Mouse (Mus musculus) kidney, embryonic 16.5 days (tissue): Measurements from ENCODE around the gene Sgta. TPM values are rescaled to one million over a fixed set of nuclear protein-coding genes. Genes with fewer than 3 reads are reported as not detected.
"Not testable (repeated sequence)": the region's sequence is repeated elsewhere in the genome, so short reads cannot be mapped to it uniquely, and the experiment has no call there.

Source experiments
- ATAC-seq: fragments of 200-750 bp; cut with Nextera tagmentation; 2 replicates; pipeline ENCODE4 v1.8.0; 2017; ENCODE audit warnings: moderate TSS enrichment; ENCODE audit not compliant: low FRiP score, low TSS enrichment
- H3K27ac ChIP-seq: fragments of 300-500 bp; sonication (generic); 2 replicates; pipeline ENCODE4 v1.5.1; 2014; ENCODE audit warnings: low read length
- H3K27me3 ChIP-seq: fragments of 300-500 bp; sonication (generic); 2 replicates; pipeline ENCODE4 v1.6.1; 2014; ENCODE audit warnings: low read length, control low read depth, mixed read lengths; ENCODE audit not compliant: insufficient read depth
- H3K36me3 ChIP-seq: fragments of 300-500 bp; sonication (generic); 2 replicates; pipeline ENCODE4 v1.6.1; 2014; ENCODE audit warnings: low read length, control low read depth, mixed read lengths; ENCODE audit not compliant: insufficient read depth
- H3K4me1 ChIP-seq: fragments of 300-500 bp; sonication (generic); 2 replicates; pipeline ENCODE4 v1.6.1; 2014; ENCODE audit warnings: low read length, control low read depth, mixed read lengths; ENCODE audit not compliant: insufficient read depth
- H3K4me2 ChIP-seq: fragments of 300-500 bp; sonication (generic); replicated peaks from 2 replicates; pipeline ENCODE4 v1.6.1; 2014; ENCODE audit warnings: low read depth, low read length
- H3K4me3 ChIP-seq: fragments of 300-500 bp; sonication (generic); 2 replicates; pipeline ENCODE4 v1.5.1; 2014; ENCODE audit warnings: mild to moderate bottlenecking, low read length
- H3K9ac ChIP-seq: fragments of 300-500 bp; sonication (generic); replicated peaks from 2 replicates; pipeline ENCODE4 v1.6.1; 2014; ENCODE audit warnings: low read length
- H3K9me3 ChIP-seq: fragments of 300-500 bp; sonication (generic); 2 replicates; pipeline ENCODE4 v1.6.1; 2016; ENCODE audit warnings: low read length, control low read depth
- WGBS: fragments of 180-500 bp; shearing (Covaris S2); extraction: QIAGEN DNeasy Blood & Tissue Kit; methylation state at CpG from one replicate; pipeline ENCODE4 v1.1.7; 2014; 5-methylcytosine and 5-hydroxymethylcytosine counted together
- polyA plus RNA-seq: library from polyadenylated mRNA; unstranded; fragments of >200 nt; fragmentation: Nextera tagmentation; extraction: Ambion mirVana; gene quantifications from 2 replicates; pipeline ENCODE4 v1.2.1, GENCODE M21; 2015

The Sgta gene
- polyA plus RNA-seq, 1 experiment from 2014 or later, result 244 TPM

GRCm38 (mm10) chr10:81082168-81082960 is 22.4 kb upstream of the Sgta start:
- Histone ChIP-seq H3K36me3 (peaks cover 49% of the 10 kb centered on the region), H3K9ac (no peak overlapping the region), H3K9me3 (peaks cover 2% of the 10 kb centered on the region; the same call in 1 of the 2 replicates), H3K4me3 (no peak overlapping the region), H3K4me1 (no peaks in the 10 kb centered on the region), H3K27ac (no peak overlapping the region), H3K27me3 (no peaks in the 10 kb centered on the region), H3K4me2 (no peak overlapping the region)
- ATAC-seq, result peak; percentile 31; the same call in 1 of the 2 replicates
- 80% methylated on average over 7 of the region's 7 CpGs for WGBS

- Histone ChIP-seq H3K4me2 (no peak overlapping the region), H3K9me3 (no peaks in the 10 kb centered on the region), H3K27ac (no peak overlapping the region), H3K4me3 (no peak overlapping the region), H3K36me3 (peaks cover 57% of the 10 kb centered on the region), H3K4me1 (no peaks in the 10 kb centered on the region), H3K9ac (no peak overlapping the region), H3K27me3 (no peaks in the 10 kb centered on the region)
- ATAC-seq, result no peak
- 94% methylated on average over 31 of the region's 31 CpGs for WGBS
Observed at GRCm38 (mm10) chr10:81080008-81080655, 20.2 kb upstream of the Sgta start.

DNA sequence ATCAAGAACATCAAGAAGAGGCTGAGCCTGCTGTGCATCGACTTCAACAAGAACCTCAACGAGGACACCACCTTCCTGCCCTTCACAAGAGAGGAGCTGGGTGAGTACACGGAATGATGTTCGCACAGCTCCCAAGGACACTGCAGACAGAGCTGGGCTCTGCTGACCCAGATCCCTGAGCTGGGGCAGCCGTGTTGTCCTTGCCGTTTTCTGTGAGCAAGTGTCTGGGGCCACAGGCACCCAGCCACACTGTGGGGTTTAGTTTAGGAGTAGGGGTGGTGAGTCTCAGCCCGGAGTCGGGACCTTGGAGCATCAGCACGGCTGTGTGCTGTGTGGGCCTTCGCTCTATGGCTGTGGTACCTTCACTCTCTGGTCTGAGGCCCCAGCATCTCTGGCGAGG is 17.9 kb upstream of the Sgta start:
- ATAC-seq, result no peak
- Histone ChIP-seq H3K36me3 (peaks cover 71% of the 10 kb centered on the region), H3K4me1 (no peaks in the 10 kb centered on the region), H3K27ac (no peak overlapping the region), H3K4me2 (no peak overlapping the region), H3K9ac (no peak overlapping the region), H3K27me3 (no peaks in the 10 kb centered on the region), H3K4me3 (no peak overlapping the region), H3K9me3 (no peaks in the 10 kb centered on the region)
- WGBS, result 95% methylated on average over 11 of the region's 11 CpGs

- H3K27me3 ChIP-seq, result no peaks in the 10 kb centered on the region
- no peak overlapping the region for H3K9ac ChIP-seq
- no peak for ATAC-seq
- no peaks in the 10 kb centered on the region for H3K4me1 ChIP-seq
- no peak overlapping the region for H3K27ac ChIP-seq
- no peaks in the 10 kb centered on the region for H3K9me3 ChIP-seq
- H3K4me2 ChIP-seq, result no peak overlapping the region
- peaks cover 61% of the 10 kb centered on the region for H3K36me3 ChIP-seq
- WGBS, result 96% methylated on average over 1 of the region's 1 CpGs
- H3K4me3 ChIP-seq, result no peak overlapping the region
Observed at GRCm38 (mm10) chr10:81076356-81076755, 16.4 kb upstream of the Sgta start.

DNA sequence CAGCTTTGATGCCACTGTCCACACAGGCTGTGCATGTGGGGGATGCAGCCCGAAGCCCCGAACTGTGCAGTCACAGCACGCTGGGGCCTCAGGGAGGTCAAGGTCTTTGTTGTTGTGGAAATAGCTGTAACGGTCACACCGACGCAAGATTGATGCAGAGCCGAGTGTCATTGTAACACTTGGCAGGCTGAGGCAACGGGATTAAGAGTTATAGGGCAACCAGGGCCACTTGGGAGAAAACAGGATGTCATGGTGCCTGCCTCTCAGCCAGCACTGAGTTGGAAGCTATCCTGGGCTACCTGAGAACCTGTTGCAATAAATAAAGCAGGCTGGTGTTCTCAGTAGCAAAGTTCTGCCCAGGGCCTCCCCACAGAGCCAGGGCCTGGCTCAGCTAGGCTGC is 15.8 kb upstream of the Sgta start:
- Histone ChIP-seq H3K9me3 (no peaks in the 10 kb centered on the region), H3K27me3 (no peaks in the 10 kb centered on the region), H3K4me1 (peaks cover 6% of the 10 kb centered on the region), H3K4me2 (no peak overlapping the region), H3K36me3 (peaks cover 58% of the 10 kb centered on the region), H3K27ac (no peak overlapping the region), H3K4me3 (no peak overlapping the region), H3K9ac (no peak overlapping the region)
- 34% methylated on average over 8 of the region's 8 CpGs for WGBS
- no peak for ATAC-seq

DNA sequence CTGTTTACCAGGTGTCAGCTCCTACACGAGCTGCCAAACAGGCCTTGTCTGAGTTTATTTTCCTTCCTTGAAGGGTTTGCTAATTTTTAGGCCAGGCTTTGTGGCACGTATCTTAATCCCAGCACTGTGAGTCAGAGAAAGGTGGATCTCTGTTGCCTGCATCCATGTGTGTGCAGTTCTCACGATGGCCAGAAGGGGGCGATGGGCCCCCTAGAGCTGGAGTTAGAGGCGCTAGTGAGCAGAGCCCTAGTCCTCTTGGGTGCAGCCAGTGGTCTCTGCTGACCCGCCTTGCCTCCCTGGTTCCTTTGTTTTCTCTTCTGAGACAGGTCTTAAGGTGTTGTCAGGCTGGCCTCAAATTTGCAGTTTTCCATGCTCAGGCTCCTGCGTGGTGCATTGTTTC is 13.5 kb upstream of the Sgta start:
- Histone ChIP-seq H3K4me1 (peaks cover 17% of the 10 kb centered on the region), H3K36me3 (peaks cover 36% of the 10 kb centered on the region), H3K4me3 (no peak overlapping the region), H3K4me2 (no peak overlapping the region), H3K9me3 (no peaks in the 10 kb centered on the region), H3K27ac (no peak overlapping the region), H3K9ac (no peak overlapping the region), H3K27me3 (no peaks in the 10 kb centered on the region)
- no peak for ATAC-seq
- WGBS, result 63% methylated on average over 7 of the region's 7 CpGs

DNA sequence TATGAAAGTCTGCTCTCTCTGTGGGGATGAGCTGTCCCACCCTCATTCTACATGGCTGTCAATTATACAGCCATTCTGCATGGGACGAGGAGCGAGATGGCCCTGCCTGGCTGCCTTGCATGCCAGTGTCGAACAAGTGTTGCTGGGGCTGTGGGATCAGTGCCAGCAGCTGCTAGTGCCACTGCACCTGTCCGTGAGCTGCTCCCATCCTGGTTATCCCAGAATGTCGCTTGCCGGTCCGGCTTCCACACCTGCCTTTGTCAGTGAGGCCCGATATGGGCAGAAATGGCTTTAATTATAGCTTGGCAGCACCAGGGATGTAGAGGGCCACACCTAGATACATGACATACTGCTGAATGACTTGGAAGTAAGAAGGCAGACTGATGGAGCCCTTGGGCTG is 12.3 kb upstream of the Sgta start:
- H3K4me2 ChIP-seq, result no peak overlapping the region
- peaks cover 17% of the 10 kb centered on the region for H3K4me1 ChIP-seq
- H3K4me3 ChIP-seq, result no peak overlapping the region
- H3K27me3 ChIP-seq, result no peaks in the 10 kb centered on the region
- H3K27ac ChIP-seq, result no peak overlapping the region
- H3K9ac ChIP-seq, result no peak overlapping the region
- WGBS, result 95% methylated on average over 8 of the region's 8 CpGs
- H3K36me3 ChIP-seq, result peaks cover 24% of the 10 kb centered on the region
- no peaks in the 10 kb centered on the region for H3K9me3 ChIP-seq
- ATAC-seq, result no peak

GRCm38 (mm10) chr10:81069836-81070235 is 9.9 kb upstream of the Sgta start, which contains the start of gene Thop1:
Gene Thop1 (plus strand): TSS chr10:81070035.
- no peaks in the 10 kb centered on the region for H3K27me3 ChIP-seq
- H3K27ac ChIP-seq, result peak within 1 kb of the TSS; percentile 36; the same call in 1 of the 2 replicates
- H3K4me3 ChIP-seq, result peak within 1 kb of the TSS; percentile 80
- peak; percentile 98 for ATAC-seq
- peak within 1 kb of the TSS; percentile 89 for H3K4me2 ChIP-seq
- peaks cover 14% of the 10 kb centered on the region for H3K36me3 ChIP-seq
- no peaks in the 10 kb centered on the region for H3K9me3 ChIP-seq
- H3K9ac ChIP-seq, result peak within 1 kb of the TSS; percentile 87
- peaks cover 17% of the 10 kb centered on the region for H3K4me1 ChIP-seq
- 0% methylated on average over 35 of the region's 35 CpGs for WGBS

DNA sequence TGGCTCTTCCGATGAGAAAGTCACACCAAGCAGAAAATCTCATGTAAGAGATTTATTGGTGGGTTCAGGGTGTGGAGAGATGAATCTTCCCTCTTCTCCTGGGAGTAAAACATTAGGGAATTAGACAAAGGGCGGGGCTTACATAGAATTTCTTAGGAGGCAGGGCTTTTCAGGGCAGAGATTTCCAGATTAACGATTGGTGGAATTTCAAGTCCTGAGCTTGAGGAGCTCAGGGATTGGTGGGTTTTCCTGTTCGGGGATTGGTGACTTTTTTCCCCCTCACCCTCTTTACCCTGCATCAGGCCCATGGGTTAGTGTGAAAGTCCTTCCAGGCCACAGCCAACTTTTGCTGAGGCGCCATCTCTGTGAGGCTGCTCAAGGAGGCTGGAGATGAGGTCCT is 8.7 kb upstream of the Sgta start:
- H3K9ac ChIP-seq, result no peak overlapping the region
- H3K4me3 ChIP-seq, result no peak overlapping the region
- 68% methylated on average over 5 of the region's 5 CpGs for WGBS
- H3K27me3 ChIP-seq, result no peaks in the 10 kb centered on the region
- no peak for ATAC-seq
- no peak overlapping the region for H3K27ac ChIP-seq
- no peak overlapping the region for H3K4me2 ChIP-seq
- 0 out of 2 replicates have a peak, but pooled peaks cover 6% of the 10 kb centered on the region for H3K36me3 ChIP-seq
- H3K4me1 ChIP-seq, result peaks cover 17% of the 10 kb centered on the region
- H3K9me3 ChIP-seq, result no peaks in the 10 kb centered on the region

- not testable (repeated sequence) for H3K4me2 ChIP-seq, H3K9ac ChIP-seq, H3K36me3 ChIP-seq, H3K4me1 ChIP-seq, H3K27me3 ChIP-seq, ATAC-seq, H3K4me3 ChIP-seq, H3K27ac ChIP-seq, H3K9me3 ChIP-seq
- 86% methylated on average over 8 of the region's 8 CpGs for WGBS
Observed at GRCm38 (mm10) chr10:81064519-81064918, 4.5 kb upstream of the Sgta start.
